8 mouse cellular contexts compared by ENCODE assay signal in the genomic region with DNA sequence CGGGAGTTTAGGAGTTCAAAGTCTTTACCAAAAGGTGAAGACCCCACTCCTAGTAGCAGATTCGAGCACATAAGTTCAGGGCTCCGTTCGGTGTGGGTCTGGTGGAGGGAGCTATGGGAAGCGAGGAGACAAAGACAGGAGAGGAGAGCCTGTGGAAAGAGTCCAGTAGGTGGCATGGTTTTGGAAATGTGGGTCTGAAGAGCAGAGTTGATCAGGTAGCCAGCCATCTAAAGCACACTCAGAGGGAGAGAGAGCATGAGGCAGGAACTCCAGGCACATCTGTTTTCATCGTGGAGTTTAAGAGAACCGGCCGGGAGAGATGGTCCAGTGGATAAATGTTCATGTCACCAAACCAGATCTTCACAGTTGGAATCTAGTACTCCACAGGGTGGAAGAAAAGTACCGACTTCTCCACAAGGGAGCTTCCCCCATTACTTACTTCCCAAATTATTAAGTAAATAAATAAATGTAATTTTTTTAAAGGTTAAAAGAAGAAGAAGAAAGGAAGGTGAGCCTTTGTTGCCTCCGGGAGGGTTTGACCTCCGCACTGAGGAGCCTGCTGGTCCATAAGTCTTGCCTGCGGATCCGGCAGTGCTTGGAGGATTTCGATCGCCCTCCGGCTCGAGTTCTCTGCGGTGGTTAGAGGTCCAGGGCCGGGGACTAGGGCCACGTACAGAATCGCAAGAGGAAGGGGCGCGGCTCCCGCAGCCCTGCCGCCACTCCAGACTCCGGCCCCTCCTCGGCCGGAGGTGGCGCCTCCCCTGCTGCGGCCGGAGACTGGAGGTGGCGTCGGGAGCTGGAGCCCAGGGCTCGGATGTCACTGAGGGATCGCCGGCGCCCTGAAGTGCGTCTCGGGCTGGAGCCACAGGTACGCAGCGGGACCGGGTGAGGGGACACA. TPM values are rescaled to one million over a fixed set of nuclear protein-coding genes. Genes with fewer than 3 reads are reported as not detected.
DNase-seq lines count a peak whose midpoint lies in the region; ATAC-seq and TF ChIP-seq lines count a peak whose summit lies in the region.

A gene (minus strand): TSS at position 637 of the 898 bp plus-strand sequence.
A gene (plus strand): TSS at position 732 of the 898 bp plus-strand sequence.

- H3K79me3 ChIP-seq in C2C12 (ENCODE audit: low read depth): no peaks in the 10 kb centered on the region

- ATAC-seq in forebrain, embryonic 14.5 days: peak; percentile 50; the same call in 1 of the 2 replicates
- peak; percentile 84 for ATAC-seq in limb, embryonic 11.5 days (ENCODE audit: insufficient number of reproducible peaks, low FRiP score, low TSS enrichment, low read depth)

- H3K4me1 ChIP-seq in forebrain, embryonic 14.5 days (ENCODE audit: control insufficient read depth, insufficient read depth, low read length): no peaks in the 10 kb centered on the region
- no peaks in the 10 kb centered on the region for H3K4me1 ChIP-seq in limb, embryonic 11.5 days (ENCODE audit: control insufficient read depth, insufficient read depth, low read length)
- peaks cover 16% of the 10 kb centered on the region for H3K4me1 ChIP-seq in midbrain, embryonic 10.5 days

- H3K79me2 ChIP-seq in C2C12 (ENCODE audit: control insufficient read depth, insufficient read depth): no peaks in the 10 kb centered on the region

- H3ac ChIP-seq in C2C12 (ENCODE audit: control insufficient read depth, insufficient read length, low read depth): peak within 1 kb of the TSS; percentile 71

- peak; percentile 72 for DNase-seq in adrenal gland, adult 2 months
- DNase-seq in forebrain, embryonic 14.5 days (ENCODE audit: low spot score): peak; percentile 31
- DNase-seq in heart, postnatal 4 days: peak; percentile 66
- peak; percentile 77 for DNase-seq in limb, embryonic 11.5 days (ENCODE audit: low spot score)
- DNase-seq in midbrain, embryonic 10.5 days (ENCODE audit: low spot score): peak; percentile 69
- peak; percentile 76 for DNase-seq in yolk sac, embryonic 10.5 days (ENCODE audit: low spot score)
- DNase-seq in left cerebral cortex, adult 11 months (ENCODE audit: low spot score): no peak

- peak within 1 kb of the TSS; percentile 78 for H3K4me2 ChIP-seq in forebrain, embryonic 14.5 days (ENCODE audit: low read length)
- peak within 1 kb of the TSS; percentile 82 for H3K4me2 ChIP-seq in limb, embryonic 11.5 days (ENCODE audit: low read depth, severe bottlenecking)

- no peaks in the 10 kb centered on the region for H3K36me3 ChIP-seq in C2C12 (ENCODE audit: control insufficient read depth, insufficient read depth)
- no peaks in the 10 kb centered on the region for H3K36me3 ChIP-seq in forebrain, embryonic 14.5 days (ENCODE audit: control insufficient read depth, insufficient read depth, low read length)
- no peaks in the 10 kb centered on the region for H3K36me3 ChIP-seq in limb, embryonic 11.5 days (ENCODE audit: control insufficient read depth, insufficient read depth, low read length)
- no peaks in the 10 kb centered on the region for H3K36me3 ChIP-seq in midbrain, embryonic 10.5 days

- peak within 1 kb of the TSS; percentile 58 for H3K9ac ChIP-seq in forebrain, embryonic 14.5 days (ENCODE audit: low read length)
- H3K9ac ChIP-seq in limb, embryonic 11.5 days (ENCODE audit: low read length): peak within 1 kb of the TSS; percentile 68

- 3% methylated on average over 41 of the region's 42 CpGs for WGBS in forebrain, embryonic 14.5 days
- 3% methylated on average over 42 of the region's 42 CpGs for WGBS in limb, embryonic 11.5 days
- 5% methylated on average over 42 of the region's 42 CpGs for WGBS in midbrain, embryonic 10.5 days

- TF ChIP-seq CTCF in C2C12 (IDR thresholded peaks at IDR 0.05; ENCODE audit: control insufficient read depth, insufficient read depth, insufficient read length): peak; percentile 26

- H3K27me3 ChIP-seq in C2C12 (ENCODE audit: control insufficient read depth, insufficient read depth, insufficient read length): no peaks in the 10 kb centered on the region
- peaks cover 28% of the 10 kb centered on the region for H3K27me3 ChIP-seq in forebrain, embryonic 14.5 days (replicated peaks; ENCODE audit: control insufficient read depth, insufficient read depth, low read length)
- peaks cover 2% of the 10 kb centered on the region; the same call in 1 of the 2 replicates for H3K27me3 ChIP-seq in limb, embryonic 11.5 days (ENCODE audit: control insufficient read depth, insufficient read depth, low read length)
- H3K27me3 ChIP-seq in midbrain, embryonic 10.5 days (ENCODE audit: low read depth, poor library complexity, severe bottlenecking): peaks cover 72% of the 10 kb centered on the region

- peak within 1 kb of the TSS; percentile 29 for H3K4me3 ChIP-seq in C2C12 (ENCODE audit: insufficient read depth, poor library complexity, severe bottlenecking)
- H3K4me3 ChIP-seq in forebrain, embryonic 14.5 days (ENCODE audit: low read depth, low read length): peak within 1 kb of the TSS; percentile 39
- peak within 1 kb of the TSS; percentile 54 for H3K4me3 ChIP-seq in limb, embryonic 11.5 days (ENCODE audit: low read depth, low read length)
- H3K4me3 ChIP-seq in midbrain, embryonic 10.5 days: peak within 1 kb of the TSS; percentile 65

- H3K9me3 ChIP-seq in forebrain, embryonic 14.5 days (replicated peaks; ENCODE audit: control insufficient read depth, low read length): no peaks in the 10 kb centered on the region
- H3K9me3 ChIP-seq in limb, embryonic 11.5 days (ENCODE audit: control insufficient read depth, low read length): no peaks in the 10 kb centered on the region
- no peaks in the 10 kb centered on the region for H3K9me3 ChIP-seq in midbrain, embryonic 10.5 days (replicated peaks)

- no peak within 1 kb of the TSS for H3K27ac ChIP-seq in forebrain, embryonic 14.5 days (ENCODE audit: low read depth, low read length)
- 0 out of 2 replicates have a peak within 1 kb of the TSS, but pooled peaks have one; percentile 12 for H3K27ac ChIP-seq in limb, embryonic 11.5 days (replicated peaks; ENCODE audit: low read depth, low read length)
- peak within 1 kb of the TSS; percentile 68 for H3K27ac ChIP-seq in midbrain, embryonic 10.5 days (replicated peaks)

TF ChIP-seq in C2C12, 6 proteins besides CTCF, POLR2A, EP300 and RAD21:
- no peak for TF ChIP-seq MAX (IDR thresholded peaks at IDR 0.05)

RNA-seq across cellular contexts. Expression of the first gene that starts in this region (rescaled TPM):
- not detected for polyA plus RNA-seq in C2C12 (2012; fragmentation: generic; extraction: Trizol)
- total RNA-seq in adrenal gland, adult 2 months (2021): not detected
- polyA plus RNA-seq in adrenal gland, adult 2 months (2012; rRNA removed): 0.08 TPM in 1 of 2 replicates, not detected in the other
- polyA plus RNA-seq in forebrain, embryonic 14.5 days (2014; fragmentation: Nextera tagmentation; extraction: Ambion mirVana): not detected in 2 replicates
- not detected for total RNA-seq in heart, postnatal 4 days (2021)
- polyA plus RNA-seq in limb, embryonic 11.5 days (2014; fragmentation: Nextera tagmentation; extraction: Ambion mirVana): 0.08 TPM in 1 of 2 replicates, not detected in the other
- polyA plus RNA-seq in midbrain, embryonic 10.5 days (2016; fragmentation: Nextera tagmentation; extraction: Ambion mirVana): not detected in 2 replicates

RNA-seq across cellular contexts. Expression of the second gene that starts in this region (rescaled TPM):
- 0.82 TPM for polyA plus RNA-seq in C2C12 (2012; fragmentation: generic; extraction: Trizol)
- total RNA-seq in adrenal gland, adult 2 months (2021): 1 to 10 TPM; 3.5 to 3.8 TPM
- 5.0 and 5.3 TPM in 2 replicates for polyA plus RNA-seq in adrenal gland, adult 2 months (2012; rRNA removed)
- 1.5 and 1.7 TPM in 2 replicates for polyA plus RNA-seq in forebrain, embryonic 14.5 days (2014; fragmentation: Nextera tagmentation; extraction: Ambion mirVana)
- total RNA-seq in heart, postnatal 4 days (2021): 1 to 10 TPM in 1 of 2 experiments, under 1 TPM in 1; 0.93 to 1.1 TPM
- 4.6 and 4.7 TPM in 2 replicates for polyA plus RNA-seq in limb, embryonic 11.5 days (2014; fragmentation: Nextera tagmentation; extraction: Ambion mirVana)
- polyA plus RNA-seq in midbrain, embryonic 10.5 days (2016; fragmentation: Nextera tagmentation; extraction: Ambion mirVana): 1.8 and 2.1 TPM in 2 replicates
